Mouse (Mus musculus): ENCODE measurements at regions not wholly inside any gene's neighbourhood (a gene's known extent, or its start where the extent isn't known, plus 50 kb on each side); places are given as distances from the start of the nearest gene placed in this dataset.

DNA sequence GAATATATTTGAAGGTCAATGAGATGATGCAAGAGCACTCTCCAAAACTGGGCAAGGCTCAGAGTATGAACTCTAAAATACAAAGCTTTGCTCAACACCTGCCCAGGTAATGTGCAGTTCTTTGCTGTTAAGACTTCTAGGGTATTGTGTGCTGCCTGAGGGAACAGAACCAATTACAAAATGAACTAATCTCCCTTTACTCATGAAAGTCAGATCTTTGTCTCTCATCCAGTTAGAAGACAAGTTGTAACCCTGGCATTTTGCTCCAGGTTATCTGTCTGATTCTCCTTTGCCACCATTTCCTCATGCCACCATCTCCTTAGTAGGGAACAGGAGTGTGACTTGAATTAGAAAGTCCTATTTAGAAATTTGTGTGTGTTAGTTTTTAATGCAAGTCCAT, 243.5 kb upstream of the P2ry1 start:
- no peaks in the 10 kb centered on the region for H3K27me3 ChIP-seq (ENCODE audit: control insufficient read depth, insufficient read depth, low read length)
- H3K36me3 ChIP-seq (replicated peaks; ENCODE audit: control insufficient read depth, insufficient read depth, low read depth) = no peaks in the 10 kb centered on the region
- H3K4me1 ChIP-seq (replicated peaks; ENCODE audit: control insufficient read depth in 2 of 2, insufficient read depth in 2 of 2, low read length in 1 of 2) = no peaks in the 10 kb centered on the region
- H3K27ac ChIP-seq = no peak overlapping the region
- H3K4me2 ChIP-seq (ENCODE audit: low read depth) = no peak overlapping the region
- ATAC-seq (ENCODE audit: insufficient read depth) = no peak
- H3K9me3 ChIP-seq (ENCODE audit: control insufficient read depth, low read length) = no peaks in the 10 kb centered on the region
- H3K4me3 ChIP-seq (ENCODE audit: insufficient read depth in 1 of 2, low read depth in 2 of 2, low read length in 2 of 2) = no peak overlapping the region
- no peak for DNase-seq (ENCODE audit: low read depth in 3 of 3, low spot score in 3 of 3)
- no peak overlapping the region for H3K9ac ChIP-seq (replicated peaks)
- no peak for TF ChIP-seq CTCF (IDR thresholded peaks at IDR 0.05; ENCODE audit: low read depth)
- TF ChIP-seq EP300 (IDR thresholded peaks at IDR 0.05; ENCODE audit: low read depth) = no peak

DNA sequence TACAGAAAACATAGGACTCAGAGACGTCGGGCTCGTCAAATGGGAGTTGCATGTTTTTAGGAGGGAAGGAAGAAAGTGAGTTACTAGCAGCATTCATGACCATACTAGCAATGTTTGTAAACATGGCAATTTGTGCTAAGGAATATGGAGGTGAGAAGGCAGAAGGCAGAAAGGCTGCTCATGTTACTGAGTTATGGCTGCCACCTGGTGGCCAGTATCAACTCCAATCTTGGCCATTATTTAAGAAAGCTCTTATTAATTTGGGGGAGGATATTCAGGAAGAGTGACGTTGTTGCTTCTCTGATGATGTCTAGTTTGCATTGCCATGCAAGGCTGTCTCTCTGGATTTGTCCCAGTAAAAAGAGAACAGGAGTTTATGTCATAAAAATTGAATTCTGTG, 239.7 kb upstream of the P2ry1 start:
- H3K27me3 ChIP-seq (ENCODE audit: control insufficient read depth, insufficient read depth, low read length) = no peaks in the 10 kb centered on the region
- DNase-seq (ENCODE audit: low read depth in 3 of 3, low spot score in 3 of 3) = peak; percentile 41 to 64 (median 54)

DNA sequence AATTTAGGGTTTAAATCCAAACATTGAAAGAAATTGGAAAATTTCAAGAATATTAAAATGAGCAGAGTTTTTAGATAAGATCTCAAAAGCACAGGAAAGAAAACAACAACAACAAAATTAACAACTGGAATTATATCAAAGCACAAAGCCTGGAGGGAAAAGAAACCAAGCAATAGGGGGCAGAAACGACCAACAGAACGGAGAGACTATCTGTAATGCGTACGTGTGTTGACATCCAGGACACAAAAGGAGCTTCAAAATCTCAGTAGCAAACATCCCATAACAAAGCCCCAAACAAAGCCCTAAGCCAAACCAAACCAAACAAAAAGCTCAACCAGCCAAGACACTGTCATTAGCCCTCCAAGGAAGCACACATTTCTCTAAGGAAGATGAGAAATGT, 237.5 kb upstream of the P2ry1 start:
- TF ChIP-seq CTCF (IDR thresholded peaks at IDR 0.05; ENCODE audit: low read depth) (peak; percentile 26; the same call in 1 of the 2 replicates), EP300 (IDR thresholded peaks at IDR 0.05; ENCODE audit: low read depth) (no peak)
- no peak overlapping the region for H3K27ac ChIP-seq
- no peaks in the 10 kb centered on the region for H3K9me3 ChIP-seq (ENCODE audit: control insufficient read depth, low read length)
- no peak for ATAC-seq (ENCODE audit: insufficient read depth)
- H3K27me3 ChIP-seq (ENCODE audit: control insufficient read depth, insufficient read depth, low read length) = no peaks in the 10 kb centered on the region
- H3K9ac ChIP-seq (replicated peaks) = no peak overlapping the region
- peaks cover 0 to 2% of the 10 kb centered on the region in 2 experiments; a peak in 3 of 4 replicates for H3K4me1 ChIP-seq (replicated peaks; ENCODE audit: control insufficient read depth in 2 of 2, insufficient read depth in 2 of 2, low read length in 1 of 2)
- WGBS (ENCODE audit: insufficient replicate concordance) = 59% methylated on average over 4 of the region's 4 CpGs
- H3K36me3 ChIP-seq (replicated peaks; ENCODE audit: control insufficient read depth, insufficient read depth, low read depth) = no peaks in the 10 kb centered on the region
- DNase-seq (ENCODE audit: low read depth in 3 of 3, low spot score in 3 of 3) = no peak
- H3K4me2 ChIP-seq (ENCODE audit: low read depth) = no peak overlapping the region
- no peak overlapping the region for H3K4me3 ChIP-seq (ENCODE audit: insufficient read depth in 1 of 2, low read depth in 2 of 2, low read length in 2 of 2)

More for the DNA sequence above, 239.7 kb upstream of the P2ry1 start:
- no peak for TF ChIP-seq EP300 (IDR thresholded peaks at IDR 0.05; ENCODE audit: low read depth)
- peak; percentile 81 for TF ChIP-seq CTCF (IDR thresholded peaks at IDR 0.05; ENCODE audit: low read depth)
- Histone ChIP-seq H3K4me3 (ENCODE audit: insufficient read depth in 1 of 2, low read depth in 2 of 2, low read length in 2 of 2) (no peak overlapping the region), H3K9ac (replicated peaks) (no peak overlapping the region), H3K36me3 (replicated peaks; ENCODE audit: control insufficient read depth, insufficient read depth, low read depth) (no peaks in the 10 kb centered on the region), H3K4me2 (ENCODE audit: low read depth) (no peak overlapping the region), H3K9me3 (ENCODE audit: control insufficient read depth, low read length) (no peaks in the 10 kb centered on the region), H3K27ac (no peak overlapping the region), H3K4me1 (replicated peaks; ENCODE audit: control insufficient read depth in 2 of 2, insufficient read depth in 2 of 2, low read length in 1 of 2) (no peaks in the 10 kb centered on the region)
- 56% methylated on average over 4 of the region's 4 CpGs for WGBS (ENCODE audit: insufficient replicate concordance)
- ATAC-seq (ENCODE audit: insufficient read depth) = peak; percentile 51; the same call in 1 of the 2 replicates

DNA sequence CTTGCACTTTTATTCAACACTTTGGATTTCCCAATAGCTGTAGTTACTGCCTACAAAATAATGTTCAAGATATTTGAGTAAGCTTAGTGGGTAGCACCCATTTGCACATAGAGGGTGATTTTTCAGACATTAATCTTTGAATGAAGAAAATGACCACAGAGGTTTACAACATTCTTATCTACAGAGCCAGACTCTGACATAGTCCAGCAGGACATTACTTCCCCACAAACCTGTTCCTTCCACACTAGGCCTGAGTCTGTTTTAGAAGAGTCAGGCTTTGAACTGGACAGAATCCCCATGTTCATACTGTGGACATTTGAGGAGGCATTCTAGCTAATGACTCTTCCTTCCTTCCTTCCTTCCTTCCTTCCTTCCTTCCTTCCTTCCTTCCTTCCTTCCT, 233.6 kb upstream of the P2ry1 start:
- Histone ChIP-seq H3K9ac (replicated peaks) (no peak overlapping the region), H3K4me3 (ENCODE audit: insufficient read depth in 1 of 2, low read depth in 2 of 2, low read length in 2 of 2) (no peak overlapping the region), H3K4me1 (replicated peaks; ENCODE audit: control insufficient read depth in 2 of 2, insufficient read depth in 2 of 2, low read length in 1 of 2) (peaks cover 0 to 2% of the 10 kb centered on the region in 2 experiments; a peak in 3 of 4 replicates), H3K27me3 (ENCODE audit: control insufficient read depth, insufficient read depth, low read length) (no peaks in the 10 kb centered on the region), H3K27ac (no peak overlapping the region), H3K36me3 (replicated peaks; ENCODE audit: control insufficient read depth, insufficient read depth, low read depth) (no peaks in the 10 kb centered on the region), H3K9me3 (ENCODE audit: control insufficient read depth, low read length) (no peaks in the 10 kb centered on the region), H3K4me2 (ENCODE audit: low read depth) (no peak overlapping the region)
- no peak for TF ChIP-seq CTCF (IDR thresholded peaks at IDR 0.05; ENCODE audit: low read depth)
- TF ChIP-seq EP300 (IDR thresholded peaks at IDR 0.05; ENCODE audit: low read depth) = no peak
- ATAC-seq (ENCODE audit: insufficient read depth) (no peak), DNase-seq (ENCODE audit: low read depth in 3 of 3, low spot score in 3 of 3) (no peak)

DNA sequence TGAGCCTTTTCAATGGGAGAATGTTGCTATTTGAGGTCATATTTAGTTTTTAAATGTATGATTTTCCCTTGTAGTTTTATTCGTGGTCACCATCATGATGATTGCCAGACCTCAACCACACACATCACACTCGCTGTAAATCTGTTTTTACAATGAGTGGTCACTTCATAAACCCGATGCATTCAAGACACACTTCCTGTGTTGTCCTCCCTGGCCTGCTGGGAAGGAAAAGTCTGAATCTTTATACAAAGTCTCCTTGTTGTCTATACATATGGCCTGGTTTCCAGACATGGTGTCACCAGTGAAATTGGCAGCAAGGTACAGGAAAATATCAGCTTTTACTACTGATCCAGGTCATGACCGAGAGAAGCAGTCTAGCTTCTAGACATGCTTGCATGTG, 230.7 kb upstream of the P2ry1 start:
- no peaks in the 10 kb centered on the region for H3K9me3 ChIP-seq (ENCODE audit: control insufficient read depth, low read length)
- 65% methylated on average over 4 of the region's 4 CpGs for whole genome bisulfite sequencing (ENCODE audit: insufficient replicate concordance)
- no peak for ATAC-seq (ENCODE audit: insufficient read depth)
- H3K9ac ChIP-seq (replicated peaks) = no peak overlapping the region
- H3K4me1 ChIP-seq (replicated peaks; ENCODE audit: control insufficient read depth in 2 of 2, insufficient read depth in 2 of 2, low read length in 1 of 2) = peaks cover 0 to 2% of the 10 kb centered on the region in 2 experiments; a peak in 3 of 4 replicates
- H3K27me3 ChIP-seq (ENCODE audit: control insufficient read depth, insufficient read depth, low read length) = no peaks in the 10 kb centered on the region
- H3K27ac ChIP-seq = no peak overlapping the region
- TF ChIP-seq EP300 (IDR thresholded peaks at IDR 0.05; ENCODE audit: low read depth) = no peak
- no peak for TF ChIP-seq CTCF (IDR thresholded peaks at IDR 0.05; ENCODE audit: low read depth)
- H3K4me3 ChIP-seq (ENCODE audit: insufficient read depth in 1 of 2, low read depth in 2 of 2, low read length in 2 of 2) = no peak overlapping the region
- H3K36me3 ChIP-seq (replicated peaks; ENCODE audit: control insufficient read depth, insufficient read depth, low read depth) = no peaks in the 10 kb centered on the region
- DNase-seq (ENCODE audit: low read depth in 3 of 3, low spot score in 3 of 3) = no peak
- no peak overlapping the region for H3K4me2 ChIP-seq (ENCODE audit: low read depth)
